Mouse (Mus musculus) heart, postnatal 10 days (tissue): ENCODE measurements around the gene Defb33. TPM values are rescaled to one million over a fixed set of nuclear protein-coding genes. Genes with fewer than 3 reads are reported as not detected.

Source experiments
- DNase-seq, 2 experiments: peaks; one replicate each; pipeline ENCODE4 v3.0.0; 2021
- intact Hi-C: fragments of 180-260 bp; cut with DNase I; formaldehyde crosslinking; loops from one replicate; pipeline ENCODE4 v1.15.1; 2025
- total RNA-seq, 2 experiments: library from RNA; stranded (reverse); gene quantifications; 2 replicates each; pipeline ENCODE4 v1.2.3; 2021

Gene Defb33
- total RNA-seq, result not detected

GRCm38 (mm10) chr8:20892369-20892768, at the start of gene Defb33:
Gene Defb33 (plus strand): TSS chr8:20892669.
- no peak for DNase-seq
- intact Hi-C loops, result no loop called here

GRCm38 (mm10) chr8:20874608-20875007, 17.9 kb upstream of the Defb33 start:
- no peak for DNase-seq
- intact Hi-C loops, result loop anchor here (10.0 kb wide), 1 partner anchor 1530 kb away; no protein-coding TSS in a partner anchor

- no peak for DNase-seq
- intact Hi-C loops, result no loop called here
Observed at GRCm38 (mm10) chr8:20902527-20902926, 10.1 kb downstream of the Defb33 start, which contains the start of gene Gm15056. Gene Gm15056 (minus strand): TSS chr8:20902627.

GRCm38 (mm10) chr8:20907119-20907518, 14.7 kb downstream of the Defb33 start:
- DNase-seq, result no peak
- intact Hi-C loops, result no loop called here

- no peak for DNase-seq
- intact Hi-C loops, result no loop called here
Observed at GRCm38 (mm10) chr8:20908256-20908655, 15.8 kb downstream of the Defb33 start.

- intact Hi-C loops, result no loop called here
- no peak for DNase-seq
Observed at GRCm38 (mm10) chr8:20912288-20912687, 19.8 kb downstream of the Defb33 start.

- no peak for DNase-seq
- intact Hi-C loops, result no loop called here
Observed at GRCm38 (mm10) chr8:20921971-20922370, 29.5 kb downstream of the Defb33 start, which contains the start of gene Gm6040. Gene Gm6040 (minus strand): TSS chr8:20922071.

GRCm38 (mm10) chr8:20944610-20945009, 52.1 kb downstream of the Defb33 start, which contains the start of gene AY761185:
Gene AY761185 (minus strand): TSS chr8:20944710.
- DNase-seq, result no peak
- intact Hi-C loops, result loop anchor here (5.0 kb wide), 1 partner anchor 73 kb away; no protein-coding TSS in a partner anchor

Other genes starting within 250 kb of the Defb33 start
- gene Gm15056, start 10.0 kb downstream of the Defb33 start, total RNA-seq, result not detected
- not detected for gene Gm6040, start 29.4 kb downstream of the Defb33 start, total RNA-seq
- gene AY761185, start 52.0 kb downstream of the Defb33 start, total RNA-seq, result not detected
- not detected for gene Defa21, start 132.9 kb downstream of the Defb33 start, total RNA-seq
- not detected for gene Defa23, start 162.4 kb downstream of the Defb33 start, total RNA-seq
- gene Defa35, start 172.4 kb downstream of the Defb33 start, total RNA-seq, result not detected
- gene Defa25, start 191.8 kb downstream of the Defb33 start, total RNA-seq, result not detected
- not detected for gene Gm14851, start 203.4 kb downstream of the Defb33 start, total RNA-seq
- gene Defa30, start 242.0 kb downstream of the Defb33 start, total RNA-seq, result not detected